Mouse (Mus musculus) frontal cortex, postnatal 14 days (tissue): Measurements from ENCODE around the gene Cyp3a44.
"Not testable (repeated sequence)": the region's sequence is repeated elsewhere in the genome, so short reads cannot be mapped to it uniquely, and the experiment has no call there.

Experiments used
- DNase-seq, 2 experiments: peaks; one replicate each; pipeline ENCODE4 v3.0.0; 2022; ENCODE audit warnings: low spot score in 2 of 2

Gene Cyp3a44

DNA sequence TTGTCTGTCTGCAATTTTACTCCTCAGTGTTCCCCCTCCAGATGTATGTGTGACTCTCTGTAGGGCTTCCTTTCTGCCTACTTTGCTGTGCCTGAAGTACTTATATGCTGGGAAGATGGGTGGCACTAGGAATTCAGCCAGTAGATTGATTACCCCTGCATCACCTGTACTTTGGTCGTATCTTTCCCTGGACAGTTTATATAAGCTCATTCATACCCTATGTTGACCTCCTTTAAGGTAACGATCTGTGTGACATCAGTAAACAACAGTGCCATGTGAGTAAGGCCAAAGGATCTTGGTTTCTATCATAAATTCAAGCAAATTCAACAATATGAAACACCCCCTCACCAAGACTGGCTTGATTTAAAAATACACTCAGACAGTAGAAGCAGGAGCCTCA is at the start of gene Cyp3a44:
Gene Cyp3a44, minus strand, starts transcription at position 79 of the 400 bp plus-strand sequence.
- DNase-seq = not testable (repeated sequence)

DNA sequence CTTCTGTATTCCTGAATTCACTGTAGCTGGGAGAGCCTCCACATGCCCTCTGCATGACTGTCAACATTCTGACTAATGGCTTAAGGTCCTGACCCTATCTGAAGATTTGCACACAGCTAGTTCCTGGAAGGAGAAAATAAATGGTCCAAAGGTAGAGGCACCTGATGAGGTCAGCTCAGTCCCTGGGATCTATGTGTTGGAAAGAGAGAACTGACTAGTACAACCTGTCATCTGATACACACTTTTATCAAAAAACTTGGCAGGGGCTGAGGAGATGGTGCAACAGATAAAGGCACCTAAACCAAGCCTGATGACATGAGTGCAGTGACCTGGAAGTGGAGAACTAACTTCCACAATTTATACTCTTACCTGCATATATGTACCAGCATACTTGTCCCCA is 5.4 kb downstream of the Cyp3a44 start:
- DNase-seq = not testable (repeated sequence)

DNA sequence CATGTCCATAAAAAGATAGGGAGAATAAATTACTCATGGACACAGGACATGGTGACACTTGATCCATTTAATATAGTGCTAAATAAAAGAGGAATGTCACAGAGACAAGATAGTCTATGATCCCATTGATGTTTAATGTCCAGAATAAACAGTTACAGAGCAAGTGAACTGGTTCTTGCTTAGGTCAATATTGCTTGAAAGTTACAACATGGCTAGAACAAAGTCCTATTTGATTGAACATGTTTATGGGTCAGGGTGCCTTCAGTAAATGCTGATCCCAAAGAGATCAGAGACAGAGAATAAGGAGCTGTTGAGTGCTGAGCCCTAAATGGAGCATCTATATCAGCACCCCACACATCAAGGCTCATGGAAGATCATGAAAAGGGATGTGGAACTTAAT is 12.4 kb downstream of the Cyp3a44 start:
- not testable (repeated sequence) for DNase-seq

DNA sequence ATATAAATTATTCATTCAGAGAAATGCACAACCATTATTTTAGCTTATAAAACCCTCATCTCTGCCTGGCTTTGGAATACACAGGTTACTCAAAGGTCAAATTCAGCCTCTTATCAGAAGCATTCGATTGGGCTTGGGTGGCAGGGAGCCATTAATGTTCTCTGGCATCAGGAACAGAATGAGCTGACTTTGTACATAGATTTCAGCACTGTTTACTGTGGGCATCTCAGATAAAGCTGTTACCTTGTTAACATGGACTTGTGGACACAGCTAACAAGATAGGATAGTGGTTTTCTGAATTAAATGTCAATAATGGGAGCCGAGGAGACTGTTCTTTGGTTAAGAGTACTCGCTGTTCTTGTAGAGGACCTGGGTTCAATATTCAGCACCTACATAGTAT is 68.2 kb downstream of the Cyp3a44 start:
- DNase-seq = not testable (repeated sequence)
